Mouse (Mus musculus): ENCODE results near the gene Axl. TPM values are rescaled to one million over a fixed set of nuclear protein-coding genes. Genes with fewer than 3 reads are reported as not detected.

The Axl gene
- polyA plus RNA-seq, 1 experiment from 2014 or later: 21.8 TPM

- DNase-seq (ENCODE audit: low spot score, missing footprints): no peak
- no peak overlapping the region for H3K4me3 ChIP-seq (ENCODE audit: low read depth, low read length)
- no peaks in the 10 kb centered on the region for H3K9me3 ChIP-seq (ENCODE audit: control insufficient read depth, low read length)
- H3K4me1 ChIP-seq (ENCODE audit: control insufficient read depth, insufficient read depth, low read length): 0 out of 2 replicates have a peak, but pooled peaks cover 4% of the 10 kb centered on the region
- H3K36me3 ChIP-seq (ENCODE audit: control insufficient read depth, insufficient read depth, low read length): no peaks in the 10 kb centered on the region
- peaks cover 12% of the 10 kb centered on the region for H3K27me3 ChIP-seq (ENCODE audit: control insufficient read depth, insufficient read depth, low read length)
- no peak overlapping the region for H3K27ac ChIP-seq (ENCODE audit: low read depth, low read length)
- no peak for ATAC-seq (ENCODE audit: low FRiP score)
- WGBS: 24% methylated on average over 7 of the region's 7 CpGs
- peak overlapping the region; percentile 85; the same call in 1 of the 2 replicates for H3K4me2 ChIP-seq
- no peak overlapping the region; the same call in 1 of the 2 replicates for H3K9ac ChIP-seq (ENCODE audit: low read length)
These were observed 27.1 kb upstream of the Axl start for GRCm38 (mm10) chr7:25815571-25815970.

GRCm38 (mm10) chr7:25814711-25815110, 26.2 kb upstream of the Axl start:
- H3K9ac ChIP-seq (ENCODE audit: low read length): no peak overlapping the region
- no peak overlapping the region for H3K27ac ChIP-seq (ENCODE audit: low read depth, low read length)
- WGBS: 88% methylated on average over 9 of the region's 9 CpGs
- H3K27me3 ChIP-seq (ENCODE audit: control insufficient read depth, insufficient read depth, low read length): peaks cover 12% of the 10 kb centered on the region
- no peaks in the 10 kb centered on the region for H3K36me3 ChIP-seq (ENCODE audit: control insufficient read depth, insufficient read depth, low read length)
- no peaks in the 10 kb centered on the region for H3K9me3 ChIP-seq (ENCODE audit: control insufficient read depth, low read length)
- H3K4me3 ChIP-seq (ENCODE audit: low read depth, low read length): no peak overlapping the region
- peak; percentile 53 for DNase-seq (ENCODE audit: low spot score, missing footprints)
- 0 out of 2 replicates have a peak, but pooled peaks cover 4% of the 10 kb centered on the region for H3K4me1 ChIP-seq (ENCODE audit: control insufficient read depth, insufficient read depth, low read length)
- ATAC-seq (ENCODE audit: low FRiP score): no peak
- H3K4me2 ChIP-seq: no peak overlapping the region

GRCm38 (mm10) chr7:25812195-25812594, 23.7 kb upstream of the Axl start:
- ATAC-seq (ENCODE audit: low FRiP score) (no peak), DNase-seq (ENCODE audit: low spot score, missing footprints) (no peak)
- Histone ChIP-seq H3K27me3 (ENCODE audit: control insufficient read depth, insufficient read depth, low read length) (peaks cover 12% of the 10 kb centered on the region), H3K4me3 (ENCODE audit: low read depth, low read length) (no peak overlapping the region), H3K4me1 (ENCODE audit: control insufficient read depth, insufficient read depth, low read length) (0 out of 2 replicates have a peak, but pooled peaks cover 4% of the 10 kb centered on the region), H3K27ac (ENCODE audit: low read depth, low read length) (no peak overlapping the region), H3K9ac (ENCODE audit: low read length) (no peak overlapping the region), H3K36me3 (ENCODE audit: control insufficient read depth, insufficient read depth, low read length) (no peaks in the 10 kb centered on the region), H3K4me2 (no peak overlapping the region), H3K9me3 (ENCODE audit: control insufficient read depth, low read length) (no peaks in the 10 kb centered on the region)
- WGBS: 59% methylated on average over 1 of the region's 1 CpGs

GRCm38 (mm10) chr7:25811716-25812115, 23.2 kb upstream of the Axl start:
- no peak for ATAC-seq (ENCODE audit: low FRiP score)
- Histone ChIP-seq H3K27me3 (ENCODE audit: control insufficient read depth, insufficient read depth, low read length) (peaks cover 10% of the 10 kb centered on the region), H3K4me1 (ENCODE audit: control insufficient read depth, insufficient read depth, low read length) (0 out of 2 replicates have a peak, but pooled peaks cover 4% of the 10 kb centered on the region), H3K4me2 (no peak overlapping the region), H3K36me3 (ENCODE audit: control insufficient read depth, insufficient read depth, low read length) (no peaks in the 10 kb centered on the region), H3K9me3 (ENCODE audit: control insufficient read depth, low read length) (no peaks in the 10 kb centered on the region), H3K27ac (ENCODE audit: low read depth, low read length) (no peak overlapping the region), H3K9ac (ENCODE audit: low read length) (no peak overlapping the region), H3K4me3 (ENCODE audit: low read depth, low read length) (no peak overlapping the region)
- 71% methylated on average over 2 of the region's 2 CpGs for WGBS
- DNase-seq (ENCODE audit: low spot score, missing footprints): peak; percentile 68

- no peak overlapping the region for H3K9ac ChIP-seq (ENCODE audit: low read length)
These were observed 17.3 kb upstream of the Axl start for GRCm38 (mm10) chr7:25805631-25806343.

GRCm38 (mm10) chr7:25804792-25805191, 16.3 kb upstream of the Axl start:
- no peak overlapping the region for H3K27ac ChIP-seq (ENCODE audit: low read depth, low read length)

More at GRCm38 (mm10) chr7:25805631-25806343, 17.3 kb upstream of the Axl start:
- WGBS: 36% methylated on average over 21 of the region's 21 CpGs
- ATAC-seq (ENCODE audit: low FRiP score): peak; percentile 51
- Histone ChIP-seq H3K9me3 (ENCODE audit: control insufficient read depth, low read length) (no peaks in the 10 kb centered on the region), H3K4me2 (peak overlapping the region; percentile 22; the same call in 1 of the 2 replicates), H3K4me1 (ENCODE audit: control insufficient read depth, insufficient read depth, low read length) (no peaks in the 10 kb centered on the region), H3K27ac (ENCODE audit: low read depth, low read length) (no peak overlapping the region), H3K27me3 (ENCODE audit: control insufficient read depth, insufficient read depth, low read length) (no peaks in the 10 kb centered on the region), H3K36me3 (ENCODE audit: control insufficient read depth, insufficient read depth, low read length) (no peaks in the 10 kb centered on the region), H3K4me3 (ENCODE audit: low read depth, low read length) (no peak overlapping the region)
- peak; percentile 98 for DNase-seq (ENCODE audit: low spot score, missing footprints)

GRCm38 (mm10) chr7:25803460-25803859, 15.0 kb upstream of the Axl start:
- Histone ChIP-seq H3K27ac (ENCODE audit: low read depth, low read length) (no peak overlapping the region), H3K4me1 (ENCODE audit: control insufficient read depth, insufficient read depth, low read length) (no peaks in the 10 kb centered on the region), H3K36me3 (ENCODE audit: control insufficient read depth, insufficient read depth, low read length) (no peaks in the 10 kb centered on the region), H3K4me3 (ENCODE audit: low read depth, low read length) (no peak overlapping the region), H3K4me2 (no peak overlapping the region), H3K9ac (ENCODE audit: low read length) (no peak overlapping the region), H3K9me3 (ENCODE audit: control insufficient read depth, low read length) (no peaks in the 10 kb centered on the region), H3K27me3 (ENCODE audit: control insufficient read depth, insufficient read depth, low read length) (no peaks in the 10 kb centered on the region)
- peak; percentile 79 for DNase-seq (ENCODE audit: low spot score, missing footprints)
- WGBS: 82% methylated on average over 13 of the region's 13 CpGs
- no peak for ATAC-seq (ENCODE audit: low FRiP score)

More at GRCm38 (mm10) chr7:25804792-25805191, 16.3 kb upstream of the Axl start:
- DNase-seq (ENCODE audit: low spot score, missing footprints): peak; percentile 47
- no peaks in the 10 kb centered on the region for H3K36me3 ChIP-seq (ENCODE audit: control insufficient read depth, insufficient read depth, low read length)
- H3K4me1 ChIP-seq (ENCODE audit: control insufficient read depth, insufficient read depth, low read length): no peaks in the 10 kb centered on the region
- H3K27me3 ChIP-seq (ENCODE audit: control insufficient read depth, insufficient read depth, low read length): no peaks in the 10 kb centered on the region
- H3K9me3 ChIP-seq (ENCODE audit: control insufficient read depth, low read length): no peaks in the 10 kb centered on the region
- H3K4me3 ChIP-seq (ENCODE audit: low read depth, low read length): no peak overlapping the region
- no peak overlapping the region for H3K4me2 ChIP-seq
- ATAC-seq (ENCODE audit: low FRiP score): no peak
- H3K9ac ChIP-seq (ENCODE audit: low read length): no peak overlapping the region
- 69% methylated on average over 4 of the region's 4 CpGs for WGBS

- no peak for ATAC-seq (ENCODE audit: low FRiP score)
- Histone ChIP-seq H3K9me3 (ENCODE audit: control insufficient read depth, low read length) (no peaks in the 10 kb centered on the region), H3K36me3 (ENCODE audit: control insufficient read depth, insufficient read depth, low read length) (no peaks in the 10 kb centered on the region), H3K4me3 (ENCODE audit: low read depth, low read length) (no peak overlapping the region), H3K27me3 (ENCODE audit: control insufficient read depth, insufficient read depth, low read length) (no peaks in the 10 kb centered on the region), H3K4me2 (0 out of 2 replicates have a peak overlapping the region, but pooled peaks have one; percentile 19), H3K27ac (ENCODE audit: low read depth, low read length) (no peak overlapping the region), H3K4me1 (ENCODE audit: control insufficient read depth, insufficient read depth, low read length) (no peaks in the 10 kb centered on the region), H3K9ac (ENCODE audit: low read length) (peak overlapping the region; percentile 12; the same call in 1 of the 2 replicates)
- WGBS: 37% methylated on average over 24 of the region's 24 CpGs
- peak; percentile 84 for DNase-seq (ENCODE audit: low spot score, missing footprints)
These were observed 14.0 kb upstream of the Axl start for GRCm38 (mm10) chr7:25802241-25803125.

- no peak overlapping the region for H3K27ac ChIP-seq (ENCODE audit: low read depth, low read length)
- 90% methylated on average over 6 of the region's 6 CpGs for WGBS
- H3K9me3 ChIP-seq (ENCODE audit: control insufficient read depth, low read length): no peaks in the 10 kb centered on the region
- no peak overlapping the region for H3K4me2 ChIP-seq
- ATAC-seq (ENCODE audit: low FRiP score) (no peak), DNase-seq (ENCODE audit: low spot score, missing footprints) (peak; percentile 51)
- no peaks in the 10 kb centered on the region for H3K27me3 ChIP-seq (ENCODE audit: control insufficient read depth, insufficient read depth, low read length)
- H3K4me3 ChIP-seq (ENCODE audit: low read depth, low read length): no peak overlapping the region
- H3K4me1 ChIP-seq (ENCODE audit: control insufficient read depth, insufficient read depth, low read length): no peaks in the 10 kb centered on the region
- no peaks in the 10 kb centered on the region for H3K36me3 ChIP-seq (ENCODE audit: control insufficient read depth, insufficient read depth, low read length)
- H3K9ac ChIP-seq (ENCODE audit: low read length): no peak overlapping the region
These were observed 12.5 kb upstream of the Axl start for GRCm38 (mm10) chr7:25801031-25801430.

Measured in midbrain, embryonic 11.5 days (tissue).